Mouse (Mus musculus) stomach, embryonic 14.5 days (tissue): ENCODE measurements around the gene Gm10490. TPM values are rescaled to one million over a fixed set of nuclear protein-coding genes. Genes with fewer than 3 reads are reported as not detected.

Source experiments
- ATAC-seq: fragments of 200-750 bp; cut with Nextera tagmentation; 2 replicates; pipeline ENCODE4 v1.8.0; 2017; ENCODE audit warnings: low read depth, moderate TSS enrichment; ENCODE audit not compliant: insufficient number of reproducible peaks, insufficient read depth, low FRiP score
- H3K27ac ChIP-seq: fragments of 300-500 bp; sonication (generic); 2 replicates; pipeline ENCODE4 v1.5.1; 2014; ENCODE audit warnings: mild to moderate bottlenecking, low read length, moderate library complexity, mixed read lengths
- H3K27me3 ChIP-seq: fragments of 300-500 bp; sonication (generic); 2 replicates; pipeline ENCODE4 v1.6.1; 2014; ENCODE audit warnings: low read length, control low read depth, mixed read lengths; ENCODE audit not compliant: control insufficient read depth, insufficient read depth
- H3K36me3 ChIP-seq: fragments of 300-500 bp; sonication (generic); 2 replicates; pipeline ENCODE4 v1.6.1; 2014; ENCODE audit warnings: mild to moderate bottlenecking, control low read depth, low read length, moderate library complexity, mixed read lengths; ENCODE audit not compliant: control insufficient read depth, insufficient read depth
- H3K4me1 ChIP-seq: fragments of 300-500 bp; sonication (generic); 2 replicates; pipeline ENCODE4 v1.6.1; 2014; ENCODE audit warnings: low read length, control low read depth, mixed read lengths; ENCODE audit not compliant: control insufficient read depth, insufficient read depth
- H3K4me2 ChIP-seq: fragments of 300-500 bp; sonication (generic); replicated peaks from 2 replicates; pipeline ENCODE4 v1.6.1; 2014; ENCODE audit warnings: low read depth, low read length, control low read depth
- H3K4me3 ChIP-seq: fragments of 300-500 bp; sonication (generic); 2 replicates; pipeline ENCODE4 v1.5.1; 2014; ENCODE audit warnings: low read depth, low read length, control low read depth
- H3K9ac ChIP-seq: fragments of 300-500 bp; sonication (generic); replicated peaks from 2 replicates; pipeline ENCODE4 v1.6.1; 2014; ENCODE audit warnings: low read depth, mild to moderate bottlenecking, control low read depth, low read length, moderate library complexity, mixed read lengths
- H3K9me3 ChIP-seq: fragments of 300-500 bp; sonication (generic); 2 replicates; pipeline ENCODE4 v1.6.1; 2016; ENCODE audit warnings: low read depth, low read length, control low read depth; ENCODE audit not compliant: control insufficient read depth
- WGBS: fragments of 180-500 bp; shearing (Covaris S2); extraction: QIAGEN DNeasy Blood & Tissue Kit; methylation state at CpG from one replicate; pipeline ENCODE4 v1.1.7; 2014; 5-methylcytosine and 5-hydroxymethylcytosine counted together
- polyA plus RNA-seq: library from polyadenylated mRNA; unstranded; fragments of >200 nt; fragmentation: Nextera tagmentation; extraction: Ambion mirVana; gene quantifications from 2 replicates; pipeline ENCODE4 v1.2.1, GENCODE M21; 2014

Gm10490 gene
- polyA plus RNA-seq, 1 experiment from 2014 or later: not detected

DNA sequence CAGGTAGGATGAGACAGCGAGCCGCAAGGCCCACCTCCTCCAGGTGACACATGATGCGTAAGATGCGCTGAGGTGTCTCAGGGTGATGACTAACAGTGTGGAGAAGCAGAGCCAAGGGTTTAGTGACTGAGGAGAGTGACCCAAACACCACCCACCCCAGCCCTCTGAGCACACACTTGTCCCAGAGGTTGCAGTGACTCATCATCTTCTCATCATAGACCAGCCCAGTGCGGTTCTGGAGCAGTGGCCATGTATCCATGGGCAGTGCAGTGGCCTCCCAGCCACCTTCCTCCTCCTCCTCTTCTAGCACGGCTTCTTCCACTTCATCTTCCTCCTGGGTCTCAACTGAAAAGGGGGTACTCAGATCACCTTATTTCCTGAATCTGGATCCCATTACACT is 28.3 kb downstream of the Gm10490 start:
- WGBS: 93% methylated on average over 6 of the region's 6 CpGs
- ATAC-seq: no peak
- Histone ChIP-seq H3K4me3 (no peak overlapping the region), H3K36me3 (peaks cover 6% of the 10 kb centered on the region; the same call in 1 of the 2 replicates), H3K27ac (no peak overlapping the region), H3K9ac (no peak overlapping the region), H3K9me3 (no peaks in the 10 kb centered on the region), H3K4me1 (no peaks in the 10 kb centered on the region), H3K27me3 (no peaks in the 10 kb centered on the region), H3K4me2 (no peak overlapping the region)

DNA sequence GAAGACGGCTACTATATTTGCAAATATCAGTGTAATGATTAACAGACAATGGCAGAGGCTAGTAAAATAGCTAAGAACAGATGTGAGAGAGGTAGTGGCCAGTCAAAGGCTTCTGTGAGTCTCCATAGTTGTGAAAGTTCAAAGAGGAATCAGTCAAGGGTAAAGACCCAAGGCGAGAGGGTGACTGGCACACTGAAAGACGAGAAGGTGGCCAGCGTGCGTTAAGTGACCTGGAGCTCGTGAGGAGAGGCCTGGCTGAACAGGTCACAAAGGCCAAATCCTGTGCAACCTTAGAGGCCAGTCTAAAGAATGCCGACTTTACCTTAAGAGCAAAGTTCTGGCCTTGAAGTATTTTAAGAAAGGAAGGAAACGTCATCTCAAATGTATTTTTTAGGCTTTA is 36.3 kb downstream of the Gm10490 start:
- Histone ChIP-seq H3K9ac (no peak overlapping the region), H3K4me2 (no peak overlapping the region), H3K4me1 (no peaks in the 10 kb centered on the region), H3K4me3 (no peak overlapping the region), H3K27ac (no peak overlapping the region), H3K27me3 (no peaks in the 10 kb centered on the region), H3K36me3 (peaks cover 6% of the 10 kb centered on the region; the same call in 1 of the 2 replicates), H3K9me3 (no peaks in the 10 kb centered on the region)
- WGBS: 69% methylated on average over 8 of the region's 8 CpGs
- ATAC-seq: no peak

DNA sequence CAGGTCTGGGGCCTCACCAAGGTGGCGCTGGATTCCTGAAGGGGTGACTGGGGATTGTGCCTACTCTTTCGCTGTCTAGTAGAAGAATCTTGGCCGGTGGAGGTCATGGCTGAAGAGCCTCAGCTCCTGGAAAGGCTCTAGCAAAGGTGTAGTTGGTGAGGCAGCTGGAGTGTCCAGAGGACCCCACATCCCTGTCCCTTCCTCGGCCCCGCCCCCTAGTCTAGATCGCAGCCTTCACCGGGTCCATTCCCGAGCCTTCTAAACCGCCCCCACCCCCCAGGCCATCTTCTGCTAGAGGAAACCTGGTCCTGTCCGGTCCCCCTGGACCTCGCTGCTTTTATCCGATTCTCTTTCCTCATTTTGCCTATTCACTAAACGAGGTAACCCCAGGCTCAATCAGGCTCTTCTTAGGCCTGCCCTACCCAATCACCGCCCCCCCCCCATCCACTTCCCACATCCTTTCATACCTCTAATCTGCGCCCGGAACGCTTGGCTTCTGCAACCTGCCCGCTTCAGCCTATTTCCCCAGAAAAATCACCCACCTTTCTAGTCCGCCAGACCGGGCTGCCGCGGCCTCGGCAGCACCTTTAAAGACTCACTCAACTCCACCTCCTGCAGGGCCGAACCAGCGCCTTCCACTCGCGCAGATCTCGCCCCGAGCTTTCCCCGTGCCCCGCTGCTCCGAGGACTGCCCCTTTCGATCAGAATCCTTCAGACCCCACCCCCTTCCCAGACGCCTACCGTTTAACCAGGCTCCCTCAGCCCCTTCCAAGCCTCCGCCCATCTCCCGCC is 38.0 kb downstream of the Gm10490 start, which contains the start of gene Hdac6:
Gene Hdac6 (minus strand): TSS at position 782 of the 792 bp plus-strand sequence.
- H3K36me3 ChIP-seq: no peaks in the 10 kb centered on the region
- H3K9ac ChIP-seq: peak within 1 kb of the TSS; percentile 30; the same call in 1 of the 2 replicates
- H3K4me3 ChIP-seq: peak within 1 kb of the TSS; percentile 39
- H3K27ac ChIP-seq: no peak within 1 kb of the TSS
- WGBS: 16% methylated on average over 36 of the region's 37 CpGs
- H3K27me3 ChIP-seq: no peaks in the 10 kb centered on the region
- peak within 1 kb of the TSS; percentile 48 for H3K4me2 ChIP-seq
- peak; percentile 24; the same call in 1 of the 2 replicates for ATAC-seq
- H3K4me1 ChIP-seq: no peaks in the 10 kb centered on the region
- no peaks in the 10 kb centered on the region for H3K9me3 ChIP-seq

DNA sequence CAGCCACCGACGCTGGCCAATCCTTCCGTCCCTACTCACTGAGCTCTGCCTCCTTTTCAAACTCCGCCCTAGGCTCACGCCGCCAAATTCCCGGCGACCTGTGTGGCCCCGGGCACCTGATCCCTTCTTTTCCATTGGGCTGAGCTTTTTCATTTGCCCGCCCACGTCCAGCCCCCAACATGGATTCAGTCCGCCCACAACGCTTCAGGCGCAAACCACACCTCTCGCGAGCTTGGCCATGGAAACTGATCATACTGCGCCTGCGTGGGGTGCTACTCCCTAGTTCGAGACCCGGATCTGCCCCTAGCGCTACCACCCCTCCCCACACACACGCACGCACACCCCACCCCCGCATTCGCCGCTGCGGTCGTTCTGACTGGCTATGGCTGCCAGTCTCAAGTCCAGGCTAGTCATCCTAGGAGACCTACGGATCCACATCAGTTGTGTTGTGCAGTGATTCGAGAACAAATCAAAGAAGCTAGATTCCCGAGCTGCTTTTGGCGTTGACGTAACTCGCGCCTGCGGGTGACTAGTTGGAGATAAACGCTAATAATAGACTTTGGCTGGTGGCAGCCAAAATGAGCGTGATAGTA is 38.7 kb downstream of the Gm10490 start:
- peak overlapping the region; percentile 39 for H3K4me3 ChIP-seq
- peak; percentile 98 for ATAC-seq
- H3K4me1 ChIP-seq: no peaks in the 10 kb centered on the region
- no peaks in the 10 kb centered on the region for H3K9me3 ChIP-seq
- no peaks in the 10 kb centered on the region for H3K36me3 ChIP-seq
- peak overlapping the region; percentile 25; the same call in 1 of the 2 replicates for H3K9ac ChIP-seq
- H3K4me2 ChIP-seq: peak overlapping the region; percentile 33
- H3K27me3 ChIP-seq: no peaks in the 10 kb centered on the region
- 15% methylated on average over 38 of the region's 38 CpGs for WGBS
- no peak overlapping the region for H3K27ac ChIP-seq

DNA sequence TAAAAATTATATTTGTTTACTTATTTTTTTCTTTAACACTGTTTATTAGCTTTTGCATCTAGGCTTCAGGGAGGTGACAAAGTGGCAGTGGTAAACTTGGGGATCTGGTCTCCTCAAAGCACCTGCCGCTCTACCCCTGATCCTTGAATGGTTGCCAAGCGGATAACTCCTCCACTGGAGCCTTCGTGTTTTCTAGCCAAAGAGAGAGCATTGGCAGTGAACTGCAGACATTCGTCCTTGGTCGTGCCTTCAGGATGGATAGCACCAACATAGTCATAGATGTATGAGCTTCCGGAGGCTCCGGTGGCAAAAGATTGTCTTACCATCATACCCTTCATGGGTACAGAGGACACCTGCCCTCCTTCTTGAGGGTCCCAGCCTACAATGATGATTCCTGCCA is 40.7 kb downstream of the Gm10490 start:
- Histone ChIP-seq H3K9me3 (no peaks in the 10 kb centered on the region), H3K36me3 (no peaks in the 10 kb centered on the region), H3K27ac (no peak overlapping the region), H3K9ac (no peak overlapping the region), H3K4me2 (no peak overlapping the region), H3K4me1 (no peaks in the 10 kb centered on the region), H3K4me3 (no peak overlapping the region), H3K27me3 (no peaks in the 10 kb centered on the region)
- WGBS: 85% methylated on average over 7 of the region's 7 CpGs
- no peak for ATAC-seq

DNA sequence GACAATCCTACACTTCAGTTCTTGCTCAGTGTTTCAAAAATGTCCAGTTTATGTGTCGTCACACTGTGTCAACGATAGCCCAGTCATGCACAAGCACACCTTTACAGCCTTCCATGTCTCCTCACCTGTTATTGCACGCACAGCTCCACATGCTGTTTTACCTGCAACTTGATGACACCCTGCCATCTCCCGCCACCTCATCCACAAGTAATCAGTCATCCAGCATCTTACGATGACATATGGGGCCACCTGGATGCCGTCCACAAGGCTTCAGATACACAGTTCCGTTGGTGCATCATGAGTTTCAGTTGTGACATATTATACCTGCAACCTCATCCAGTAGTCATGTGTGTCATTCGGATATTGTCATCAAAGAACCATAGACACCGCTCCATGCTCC is 49.5 kb downstream of the Gm10490 start:
- no peaks in the 10 kb centered on the region for H3K27me3 ChIP-seq
- 89% methylated on average over 9 of the region's 9 CpGs for WGBS
- H3K27ac ChIP-seq: no peak overlapping the region
- H3K36me3 ChIP-seq: no peaks in the 10 kb centered on the region
- no peak overlapping the region for H3K4me3 ChIP-seq
- no peak for ATAC-seq
- H3K4me2 ChIP-seq: no peak overlapping the region
- H3K9me3 ChIP-seq: no peaks in the 10 kb centered on the region
- H3K4me1 ChIP-seq: no peaks in the 10 kb centered on the region
- no peak overlapping the region for H3K9ac ChIP-seq

Other genes starting within 250 kb of the Gm10490 start
- gene Plp2, start 238.2 kb upstream of the Gm10490 start, polyA plus RNA-seq: 299 and 310 TPM in 2 replicates
- gene Magix, start 228.3 kb upstream of the Gm10490 start, polyA plus RNA-seq: 0.71 and 0.80 TPM in 2 replicates
- gene Gpkow, start 212.4 kb upstream of the Gm10490 start, polyA plus RNA-seq: 39.0 and 42.0 TPM in 2 replicates
- gene Wdr45, start 195.2 kb upstream of the Gm10490 start, polyA plus RNA-seq: 26.7 and 28.8 TPM in 2 replicates
- 0.54 TPM in 1 of 2 replicates, not detected in the other for gene Gm45208, start 187.3 kb upstream of the Gm10490 start, polyA plus RNA-seq
- 91.5 and 95.7 TPM in 2 replicates for gene Praf2, start 181.1 kb upstream of the Gm10490 start, polyA plus RNA-seq
- gene Ccdc120, start 158.6 kb upstream of the Gm10490 start, polyA plus RNA-seq: 18.5 and 24.6 TPM in 2 replicates
- 20.9 and 22.3 TPM in 2 replicates for gene Tfe3, start 147.0 kb upstream of the Gm10490 start, polyA plus RNA-seq
- gene Gripap1, start 119.8 kb upstream of the Gm10490 start, polyA plus RNA-seq: 35.7 and 41.8 TPM in 2 replicates
- gene Kcnd1, start 87.3 kb upstream of the Gm10490 start, polyA plus RNA-seq: 2.8 and 2.9 TPM in 2 replicates
- 28.5 and 33.6 TPM in 2 replicates for gene Otud5, start 68.2 kb upstream of the Gm10490 start, polyA plus RNA-seq
- 8.0 and 10.8 TPM in 2 replicates for gene Pim2, start 31.3 kb upstream of the Gm10490 start, polyA plus RNA-seq
- 16.8 and 17.4 TPM in 2 replicates for gene Slc35a2, start 25.5 kb upstream of the Gm10490 start, polyA plus RNA-seq
- gene Pqbp1, start 10.3 kb upstream of the Gm10490 start, polyA plus RNA-seq: 102 and 104 TPM in 2 replicates
- 159 and 172 TPM in 2 replicates for gene Timm17b, start 10.2 kb upstream of the Gm10490 start, polyA plus RNA-seq
- not detected in 2 replicates for gene Gm10491, start 1.7 kb upstream of the Gm10490 start, polyA plus RNA-seq
- 9.0 and 9.5 TPM in 2 replicates for gene Pcsk1n, start 10.3 kb downstream of the Gm10490 start, polyA plus RNA-seq
- not detected in 2 replicates for gene Eras, start 19.1 kb downstream of the Gm10490 start, polyA plus RNA-seq
- gene Hdac6, start 38.3 kb downstream of the Gm10490 start, polyA plus RNA-seq: 26.2 and 27.8 TPM in 2 replicates
- gene Gata1, start 68.5 kb downstream of the Gm10490 start, polyA plus RNA-seq: 0.73 and 0.90 TPM in 2 replicates
- gene Glod5, start 109.0 kb downstream of the Gm10490 start, polyA plus RNA-seq: not detected in 2 replicates
- 55.8 and 57.5 TPM in 2 replicates for gene Suv39h1, start 165.2 kb downstream of the Gm10490 start, polyA plus RNA-seq
- gene Was, start 181.0 kb downstream of the Gm10490 start, polyA plus RNA-seq: 0.30 and 0.62 TPM in 2 replicates
- gene Wdr13, start 223.3 kb downstream of the Gm10490 start, polyA plus RNA-seq: 27.9 and 28.0 TPM in 2 replicates
- 494 and 570 TPM in 2 replicates for gene Rbm3, start 236.3 kb downstream of the Gm10490 start, polyA plus RNA-seq